Mouse (Mus musculus) induced T-regulatory cell, adult 2 months (primary cell): ENCODE measurements around the gene Smok3c.
"Not testable (repeated sequence)": the region's sequence is repeated elsewhere in the genome, so short reads cannot be mapped to it uniquely, and the experiment has no call there.

ENCODE experiments used
- DNase-seq: peaks from one replicate; pipeline ENCODE4 v3.0.0-alpha.2; 2012; ENCODE audit warnings: low read depth

Smok3c gene

GRCm38 (mm10) chr5:138052894-138053293 is at the start of gene Smok3c:
TSS of gene Smok3c (plus strand) at chr5:138053194.
- DNase-seq: not testable (repeated sequence)

DNA sequence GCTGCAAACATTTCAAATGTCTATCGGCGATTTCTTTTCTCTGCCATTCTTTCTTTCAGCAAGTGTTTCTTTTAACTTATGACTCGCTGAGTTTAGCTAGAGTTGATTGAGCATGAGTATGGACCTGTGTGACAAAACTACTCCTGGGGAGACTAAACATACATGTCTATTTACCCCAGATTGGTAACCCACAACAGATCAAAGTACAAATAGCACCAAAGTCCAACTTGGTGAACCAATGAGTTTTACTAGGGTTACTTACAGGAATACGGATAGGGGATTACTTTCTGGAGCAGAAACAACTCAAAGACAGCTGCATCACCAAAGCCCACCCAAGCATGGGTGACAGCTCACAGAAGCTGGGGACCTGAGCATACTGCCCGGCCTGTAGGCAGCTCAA is 43.6 kb upstream of the Smok3c start:
- DNase-seq: no peak

- no peak for DNase-seq
Measured at GRCm38 (mm10) chr5:138012382-138012781, 40.6 kb upstream of the Smok3c start.

DNA sequence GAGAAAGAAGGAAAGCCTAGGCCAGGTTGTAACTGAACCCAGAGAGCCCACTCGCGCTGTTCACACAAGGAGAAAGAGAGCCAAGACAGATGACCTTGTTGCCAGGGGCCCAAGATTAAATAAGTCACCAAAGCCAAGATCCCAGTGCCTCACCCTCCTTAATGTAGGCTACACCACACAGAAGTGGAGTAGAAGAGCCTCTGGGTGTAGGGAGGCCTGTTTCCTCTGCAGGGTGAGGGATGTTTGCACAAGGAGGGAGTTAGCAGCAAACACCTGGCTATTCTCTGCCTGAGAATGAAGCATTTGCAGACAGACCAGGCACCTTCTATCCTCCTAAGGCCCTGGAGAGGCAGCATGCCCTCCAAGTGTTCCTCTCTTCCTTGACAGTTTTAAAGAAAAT is 36.5 kb upstream of the Smok3c start:
- no peak for DNase-seq

DNA sequence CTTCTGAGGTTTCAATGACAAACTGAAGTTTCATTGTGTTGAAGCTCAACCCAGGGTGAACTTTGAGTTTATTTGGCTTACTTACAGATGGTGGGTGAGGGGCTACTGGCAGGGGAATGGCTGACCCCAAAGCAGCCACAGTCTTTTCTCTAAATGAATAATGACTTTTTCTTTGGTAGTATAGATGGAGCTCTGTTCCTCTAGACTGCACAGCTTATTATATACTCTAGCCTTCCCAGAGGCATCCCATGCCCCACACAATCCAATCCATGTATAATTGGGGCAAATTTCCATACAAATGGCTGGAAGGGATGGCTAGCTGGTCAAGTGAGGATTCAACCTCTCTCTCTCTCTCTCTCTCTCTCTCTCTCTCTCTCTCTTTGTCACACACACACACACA is 36.0 kb upstream of the Smok3c start:
- no peak for DNase-seq

DNA sequence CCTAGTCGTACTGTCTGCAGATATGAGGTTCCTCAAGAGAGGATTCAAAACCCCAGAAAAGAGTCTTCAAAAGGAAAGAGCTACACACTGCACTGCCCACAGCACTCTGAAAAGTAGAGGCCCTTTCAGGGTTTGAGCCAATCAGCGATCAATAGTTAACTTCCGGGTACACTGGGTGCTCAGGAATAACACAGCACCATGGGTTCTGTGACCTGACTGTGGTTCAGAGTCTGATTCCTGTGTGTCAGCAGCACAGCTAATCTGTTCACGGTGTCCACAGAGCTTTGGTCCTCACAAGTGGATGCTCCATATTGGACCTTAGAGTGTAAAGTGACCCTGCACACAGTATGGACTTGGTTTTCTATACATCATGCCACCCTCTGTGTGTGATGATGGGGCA is 33.4 kb upstream of the Smok3c start:
- not testable (repeated sequence) for DNase-seq

DNA sequence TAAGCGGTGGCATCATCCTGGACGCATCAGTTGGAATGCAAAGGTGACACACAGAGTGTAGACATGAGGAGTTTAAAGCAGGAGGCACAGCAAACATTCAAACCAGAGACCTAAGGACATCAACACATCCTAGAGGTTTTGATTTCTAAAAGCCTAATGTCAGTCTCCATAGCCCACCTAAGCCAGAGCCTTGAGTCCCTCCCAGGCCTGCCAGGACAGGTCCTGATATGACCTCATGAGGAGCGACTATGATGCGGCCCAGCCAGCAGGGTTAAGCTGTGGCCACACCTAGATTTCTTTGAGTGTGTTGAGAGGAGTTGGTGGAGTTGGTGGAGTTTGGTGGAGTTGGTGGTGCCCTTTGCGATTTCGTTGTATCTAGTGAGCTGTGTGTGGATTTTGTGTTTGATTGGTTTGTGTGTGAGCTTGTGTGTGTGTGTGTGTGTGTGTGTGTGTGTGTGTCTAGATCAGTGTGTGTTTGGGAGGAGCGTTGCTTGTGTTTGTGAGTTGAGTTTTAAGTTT is 32.0 kb upstream of the Smok3c start, which contains the start of the genes Smok3a and Smok3b:
Smok3a (plus strand) TSS at position 301 of the 519 bp plus-strand sequence.
Smok3b (plus strand) TSS at position 469 of the 519 bp plus-strand sequence.
- DNase-seq: not testable (repeated sequence)

DNA sequence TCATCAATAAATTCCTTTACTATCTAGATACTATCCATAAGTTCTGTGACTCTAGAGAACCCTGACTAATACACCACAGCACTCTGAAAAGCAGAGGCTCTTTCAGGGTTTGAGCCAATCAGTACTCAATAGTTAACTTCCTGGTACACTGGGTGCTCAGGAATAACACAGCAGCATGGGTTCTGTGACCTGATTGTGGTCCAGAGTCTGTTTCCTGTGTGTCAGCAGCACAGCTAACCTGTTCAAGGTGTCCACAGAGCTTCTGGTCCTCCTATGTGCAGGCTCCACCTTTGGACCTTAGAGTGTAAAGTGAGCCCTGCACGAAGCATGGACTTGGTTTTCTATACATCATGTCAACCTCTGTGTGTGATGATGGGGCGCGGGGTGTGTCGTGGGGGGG is 20.8 kb downstream of the Smok3c start:
- no peak for DNase-seq

GRCm38 (mm10) chr5:138075684-138076083 is 22.7 kb downstream of the Smok3c start:
- DNase-seq: no peak

- no peak for DNase-seq
Measured at GRCm38 (mm10) chr5:138076148-138076547, 23.2 kb downstream of the Smok3c start.

DNA sequence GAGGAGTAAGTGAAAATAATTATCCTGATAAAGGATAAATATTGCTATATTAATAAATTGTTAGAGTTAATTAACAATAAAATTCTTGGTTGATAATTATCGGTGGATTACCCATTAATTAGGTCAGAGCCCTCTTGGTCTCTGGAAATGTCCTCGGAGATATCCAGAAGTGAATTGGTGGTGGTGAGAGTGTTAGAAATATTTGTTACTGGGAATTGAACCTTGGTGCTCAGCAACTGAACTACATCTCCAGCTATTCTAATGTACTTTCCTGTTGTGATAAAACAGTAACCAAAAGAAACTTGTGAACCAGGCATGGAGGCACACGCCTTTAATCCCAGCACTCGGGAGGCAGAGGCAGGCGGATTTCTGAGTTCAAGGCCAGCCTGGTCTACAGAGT is 27.5 kb downstream of the Smok3c start:
- no peak for DNase-seq

DNA sequence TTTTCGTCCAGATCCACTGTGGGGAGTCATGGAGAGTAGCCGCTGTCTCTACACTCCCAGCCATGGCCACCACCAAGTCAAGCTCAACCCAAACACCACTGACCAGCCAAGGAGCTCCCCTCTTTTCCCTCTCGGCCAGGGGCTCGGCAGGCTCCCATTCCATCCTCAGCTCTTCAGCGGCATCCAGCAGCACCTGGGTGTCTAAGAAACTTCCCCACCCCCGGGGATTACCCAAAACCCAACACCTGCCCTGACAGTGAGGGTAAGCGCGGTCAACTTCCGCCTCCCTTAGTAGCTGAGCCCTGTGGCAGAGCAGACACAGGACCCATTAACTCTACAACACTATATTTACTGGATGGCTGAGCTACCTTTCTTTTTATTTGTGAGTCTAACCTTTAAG is 28.5 kb downstream of the Smok3c start:
- no peak for DNase-seq

GRCm38 (mm10) chr5:138083318-138083900 is 30.4 kb downstream of the Smok3c start:
- no peak for DNase-seq

DNA sequence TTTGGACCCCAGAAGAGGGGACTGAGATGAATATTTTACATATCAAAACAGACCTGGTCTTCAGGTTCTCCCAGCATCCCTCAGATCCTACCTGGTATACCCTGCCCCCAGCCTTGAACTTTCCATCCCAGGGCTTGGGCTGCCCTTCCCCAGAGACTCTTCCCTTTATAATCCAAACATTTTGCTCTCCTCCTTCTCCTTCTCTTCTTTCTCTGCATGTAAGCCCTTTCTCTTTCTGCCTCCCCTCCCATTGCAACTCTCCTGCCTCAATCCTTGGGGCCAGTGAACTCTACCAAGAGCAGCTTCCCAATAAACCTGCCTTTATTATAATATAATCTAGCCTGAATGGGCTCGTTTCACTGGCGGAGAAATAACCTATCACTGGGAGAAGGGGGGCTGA is 30.9 kb downstream of the Smok3c start:
- DNase-seq: no peak

DNA sequence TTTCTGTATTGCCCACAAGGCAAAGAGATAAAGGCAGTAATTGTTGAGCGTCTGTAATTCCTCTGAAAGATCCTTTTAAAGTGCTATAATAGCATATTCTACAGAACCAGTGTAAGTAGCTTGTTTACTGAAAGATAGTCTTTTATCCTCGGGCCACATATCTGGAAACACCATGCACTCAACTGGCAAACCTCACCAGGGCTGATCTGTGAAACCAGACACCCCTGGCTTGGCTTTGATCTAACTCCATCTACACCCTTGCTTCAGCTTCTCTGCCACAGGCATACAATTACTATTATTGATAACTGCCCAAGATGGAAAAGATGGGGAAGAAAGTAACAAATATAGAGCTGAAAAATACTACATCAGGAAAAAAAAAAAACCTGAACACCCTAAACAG is 31.5 kb downstream of the Smok3c start:
- DNase-seq: no peak

- DNase-seq: peak; percentile 94
Measured at GRCm38 (mm10) chr5:138084996-138085395, 32.0 kb downstream of the Smok3c start, which contains the start of gene Zkscan1. TSS of gene Zkscan1 (plus strand) at chr5:138085084.

DNA sequence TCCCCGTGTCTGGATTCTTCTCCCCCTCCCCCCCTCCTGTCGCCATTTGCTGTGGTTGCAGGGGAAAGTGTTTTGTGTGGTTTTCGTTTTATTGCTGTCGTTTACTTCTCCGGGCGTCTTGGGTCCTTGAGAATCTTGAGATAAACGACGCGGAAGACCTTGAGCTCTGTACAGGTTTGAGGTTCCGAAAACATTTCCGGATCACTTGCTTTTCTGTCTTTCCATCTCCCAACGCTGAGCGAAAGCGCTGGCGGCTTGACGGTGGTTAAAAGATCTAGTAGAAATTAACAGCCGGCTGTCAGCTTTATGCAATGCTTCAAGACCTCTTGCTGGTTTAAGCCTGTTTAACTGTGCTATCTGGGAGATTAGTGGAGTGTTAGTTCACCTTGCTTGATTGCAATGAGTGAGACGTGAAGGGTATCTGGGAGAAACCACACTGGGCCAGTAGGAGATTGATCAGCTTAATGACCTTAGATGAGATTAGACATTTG is 32.5 kb downstream of the Smok3c start:
- DNase-seq: peak; percentile 86

GRCm38 (mm10) chr5:138086842-138087241 is 33.8 kb downstream of the Smok3c start:
- no peak for DNase-seq

- no peak for DNase-seq
Measured at GRCm38 (mm10) chr5:138088366-138088765, 35.4 kb downstream of the Smok3c start.

DNA sequence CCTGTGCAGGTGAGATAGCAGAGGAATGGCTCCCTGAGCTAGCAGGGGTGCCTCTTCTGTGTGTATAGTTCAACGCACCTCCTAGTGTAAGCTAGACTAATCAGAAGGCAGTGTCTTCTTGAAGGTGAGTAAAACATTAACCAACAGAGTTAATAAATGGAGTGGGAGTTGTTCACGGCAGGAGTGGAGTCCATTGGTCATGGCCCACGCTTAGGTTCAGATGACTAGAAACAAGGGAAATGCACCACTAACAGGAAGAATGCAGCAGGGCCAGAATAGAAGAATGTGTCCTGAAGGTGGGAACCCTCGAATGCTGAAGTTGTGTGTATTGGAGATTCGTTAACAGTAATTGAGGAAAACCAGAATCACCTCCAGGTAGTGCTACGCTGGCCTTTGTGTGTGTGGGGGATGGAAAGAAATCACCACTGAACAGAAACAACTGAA is 36.1 kb downstream of the Smok3c start:
- no peak for DNase-seq

GRCm38 (mm10) chr5:138090271-138090670 is 37.3 kb downstream of the Smok3c start:
- DNase-seq: peak; percentile 36

- DNase-seq: no peak
Measured at GRCm38 (mm10) chr5:138090737-138091136, 37.7 kb downstream of the Smok3c start.

GRCm38 (mm10) chr5:138092771-138093170 is 39.8 kb downstream of the Smok3c start:
- no peak for DNase-seq

GRCm38 (mm10) chr5:138094474-138094873 is 41.5 kb downstream of the Smok3c start:
- no peak for DNase-seq
